Mouse (Mus musculus): ENCODE data around the gene Mcts2. TPM values are rescaled to one million over a fixed set of nuclear protein-coding genes. Genes with fewer than 3 reads are reported as not detected.

The Mcts2 gene
- polyA plus RNA-seq (2014; fragmentation: Illumina TruSeq; extraction: RNeasy Lipid Tissue Mini Kit (QIAGEN cat#74804); ENCODE audit: low read depth, low replicate concordance): 14.9 TPM

DNA sequence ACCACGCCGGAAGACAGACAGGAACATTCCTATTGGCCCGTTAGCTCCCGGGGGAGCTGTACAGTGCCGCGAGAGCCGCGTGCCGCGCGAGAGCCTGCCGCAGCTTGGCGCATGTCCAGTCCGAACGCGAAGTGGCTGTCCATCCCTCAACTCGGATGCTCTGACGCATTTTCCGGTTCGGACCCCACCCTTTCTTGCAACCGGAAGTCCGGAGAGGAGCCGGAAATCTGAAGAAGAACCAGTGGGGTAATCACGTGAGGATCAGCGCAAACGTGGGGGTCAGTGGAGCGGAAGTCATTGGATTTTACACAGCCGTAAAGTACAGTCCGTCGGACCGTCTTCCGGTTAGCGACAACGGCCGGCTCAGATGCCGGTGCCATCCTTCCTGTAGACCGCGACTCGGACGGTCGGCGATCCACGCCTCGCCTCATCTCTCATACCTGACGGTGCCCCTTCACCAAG is at the start of gene Mcts2:
TSS of gene Mcts2 (plus strand) at position 230 of the 462 bp plus-strand sequence.

GRCm38 (mm10) chr2:152669256-152669638 is 17.6 kb upstream of the Mcts2 start, which contains the start of gene H13:
Gene H13 (plus strand): TSS chr2:152669461.

DNA sequence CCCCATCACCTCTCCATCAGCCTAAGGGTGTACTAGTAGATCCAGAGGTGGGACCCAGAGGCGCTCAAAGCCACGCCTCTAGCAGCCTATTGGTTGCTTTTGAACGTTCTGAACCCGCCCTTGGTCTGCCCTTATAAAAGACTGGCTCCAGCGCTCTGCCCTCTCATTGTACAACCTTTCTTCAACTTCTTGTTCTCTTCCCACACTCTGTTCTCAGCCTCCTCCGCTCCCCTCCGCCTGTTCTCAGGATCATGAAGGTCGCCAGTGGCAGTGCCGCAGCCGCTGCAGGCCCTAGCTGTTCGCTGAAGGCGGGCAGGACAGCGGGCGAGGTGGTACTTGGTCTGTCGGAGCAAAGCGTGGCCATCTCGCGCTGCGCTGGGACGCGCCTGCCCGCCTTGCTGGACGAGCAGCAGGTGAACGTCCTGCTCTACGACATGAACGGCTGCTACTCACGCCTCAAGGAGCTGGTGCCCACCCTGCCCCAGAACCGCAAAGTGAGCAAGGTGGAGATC is 49.3 kb downstream of the Mcts2 start, which contains the start of gene Id1:
TSS of gene Id1 (plus strand) at position 162 of the 512 bp plus-strand sequence.

Other genes with a start within 250 kb of the Mcts2 start
- gene Defb23, start 222.4 kb upstream of the Mcts2 start, polyA plus RNA-seq (2014; fragmentation: Illumina TruSeq; extraction: RNeasy Lipid Tissue Mini Kit (QIAGEN cat#74804); ENCODE audit: low read depth, low replicate concordance): not detected
- gene Defb20, start 210.0 kb upstream of the Mcts2 start, polyA plus RNA-seq (2014; fragmentation: Illumina TruSeq; extraction: RNeasy Lipid Tissue Mini Kit (QIAGEN cat#74804); ENCODE audit: low read depth, low replicate concordance): not detected
- gene Defb22, start 196.9 kb upstream of the Mcts2 start, polyA plus RNA-seq (2014; fragmentation: Illumina TruSeq; extraction: RNeasy Lipid Tissue Mini Kit (QIAGEN cat#74804); ENCODE audit: low read depth, low replicate concordance): not detected
- not detected for gene Defb26, start 175.3 kb upstream of the Mcts2 start, polyA plus RNA-seq (2014; fragmentation: Illumina TruSeq; extraction: RNeasy Lipid Tissue Mini Kit (QIAGEN cat#74804); ENCODE audit: low read depth, low replicate concordance)
- gene Defb28, start 168.8 kb upstream of the Mcts2 start, polyA plus RNA-seq (2014; fragmentation: Illumina TruSeq; extraction: RNeasy Lipid Tissue Mini Kit (QIAGEN cat#74804); ENCODE audit: low read depth, low replicate concordance): not detected
- gene Defb29, start 146.9 kb upstream of the Mcts2 start, polyA plus RNA-seq (2014; fragmentation: Illumina TruSeq; extraction: RNeasy Lipid Tissue Mini Kit (QIAGEN cat#74804); ENCODE audit: low read depth, low replicate concordance): not detected
- gene Gm17416, start 117.7 kb upstream of the Mcts2 start, polyA plus RNA-seq (2014; fragmentation: Illumina TruSeq; extraction: RNeasy Lipid Tissue Mini Kit (QIAGEN cat#74804); ENCODE audit: low read depth, low replicate concordance): not detected
- not detected for gene Defb21, start 114.3 kb upstream of the Mcts2 start, polyA plus RNA-seq (2014; fragmentation: Illumina TruSeq; extraction: RNeasy Lipid Tissue Mini Kit (QIAGEN cat#74804); ENCODE audit: low read depth, low replicate concordance)
- not detected for gene Defb19, start 106.7 kb upstream of the Mcts2 start, polyA plus RNA-seq (2014; fragmentation: Illumina TruSeq; extraction: RNeasy Lipid Tissue Mini Kit (QIAGEN cat#74804); ENCODE audit: low read depth, low replicate concordance)
- 9.8 TPM for gene Defb45, start 87.6 kb upstream of the Mcts2 start, polyA plus RNA-seq (2014; fragmentation: Illumina TruSeq; extraction: RNeasy Lipid Tissue Mini Kit (QIAGEN cat#74804); ENCODE audit: low read depth, low replicate concordance)
- not detected for gene Defb36, start 82.7 kb upstream of the Mcts2 start, polyA plus RNA-seq (2014; fragmentation: Illumina TruSeq; extraction: RNeasy Lipid Tissue Mini Kit (QIAGEN cat#74804); ENCODE audit: low read depth, low replicate concordance)
- not detected for gene Defb25, start 64.0 kb upstream of the Mcts2 start, polyA plus RNA-seq (2014; fragmentation: Illumina TruSeq; extraction: RNeasy Lipid Tissue Mini Kit (QIAGEN cat#74804); ENCODE audit: low read depth, low replicate concordance)
- 2.1 TPM for gene Rem1, start 60.1 kb upstream of the Mcts2 start, polyA plus RNA-seq (2014; fragmentation: Illumina TruSeq; extraction: RNeasy Lipid Tissue Mini Kit (QIAGEN cat#74804); ENCODE audit: low read depth, low replicate concordance)
- 28.0 TPM for gene H13, start 17.6 kb upstream of the Mcts2 start, polyA plus RNA-seq (2014; fragmentation: Illumina TruSeq; extraction: RNeasy Lipid Tissue Mini Kit (QIAGEN cat#74804); ENCODE audit: low read depth, low replicate concordance)
- gene Id1, start 49.2 kb downstream of the Mcts2 start, polyA plus RNA-seq (2014; fragmentation: Illumina TruSeq; extraction: RNeasy Lipid Tissue Mini Kit (QIAGEN cat#74804); ENCODE audit: low read depth, low replicate concordance): 111 TPM
- not detected for gene Cox4i2, start 67.1 kb downstream of the Mcts2 start, polyA plus RNA-seq (2014; fragmentation: Illumina TruSeq; extraction: RNeasy Lipid Tissue Mini Kit (QIAGEN cat#74804); ENCODE audit: low read depth, low replicate concordance)
- gene Bcl2l1, start 144.7 kb downstream of the Mcts2 start, polyA plus RNA-seq (2014; fragmentation: Illumina TruSeq; extraction: RNeasy Lipid Tissue Mini Kit (QIAGEN cat#74804); ENCODE audit: low read depth, low replicate concordance): 19.0 TPM
- gene Tpx2, start 160.9 kb downstream of the Mcts2 start, polyA plus RNA-seq (2014; fragmentation: Illumina TruSeq; extraction: RNeasy Lipid Tissue Mini Kit (QIAGEN cat#74804); ENCODE audit: low read depth, low replicate concordance): 13.4 TPM
- gene Mylk2, start 224.3 kb downstream of the Mcts2 start, polyA plus RNA-seq (2014; fragmentation: Illumina TruSeq; extraction: RNeasy Lipid Tissue Mini Kit (QIAGEN cat#74804); ENCODE audit: low read depth, low replicate concordance): not detected
- not detected for gene Foxs1, start 246.2 kb downstream of the Mcts2 start, polyA plus RNA-seq (2014; fragmentation: Illumina TruSeq; extraction: RNeasy Lipid Tissue Mini Kit (QIAGEN cat#74804); ENCODE audit: low read depth, low replicate concordance)